Mouse (Mus musculus) ES-E14 (cell line): ENCODE measurements around the gene Uchl1. TPM values are rescaled to one million over a fixed set of nuclear protein-coding genes. Genes with fewer than 3 reads are reported as not detected.

Experiments
- DNase-seq: peaks from one replicate; pipeline ENCODE4 v3.0.0-alpha.2; 2013; ENCODE audit warnings: low read depth, low spot score
- H3K27ac ChIP-seq: 2 replicates; pipeline ENCODE4 v1.5.1; 2012; ENCODE audit warnings: low read depth, mild to moderate bottlenecking, low read length, moderate library complexity, mixed read lengths; ENCODE audit not compliant: poor library complexity, insufficient read depth, severe bottlenecking
- H3K36me3 ChIP-seq: 2 replicates; pipeline ENCODE4 v1.6.1; 2012; ENCODE audit warnings: mild to moderate bottlenecking, low read length, moderate library complexity, mixed read lengths; ENCODE audit not compliant: control insufficient read depth, poor library complexity, insufficient read depth, severe bottlenecking
- H3K4me1 ChIP-seq, 2 experiments: fragments of 150-350 bp in 1 of 2; sonication (generic) in 1 of 2; 2 replicates each; pipeline ENCODE4 v1.6.1; 2012; ENCODE audit warnings: low read length in 2 of 2, mild to moderate bottlenecking in 1 of 2, mixed read lengths in 1 of 2; ENCODE audit not compliant: control insufficient read depth in 2 of 2, insufficient read depth in 2 of 2, poor library complexity in 1 of 2
- H3K4me3 ChIP-seq, 2 experiments: fragments of 150-350 bp in 1 of 2; sonication (generic) in 1 of 2; 2 replicates each; pipeline ENCODE4 v1.5.1; 2012; ENCODE audit warnings: low read length in 2 of 2, low read depth in 1 of 2, mild to moderate bottlenecking in 1 of 2, mixed read lengths in 1 of 2; ENCODE audit not compliant: insufficient read depth in 1 of 2, poor library complexity in 1 of 2, severe bottlenecking in 1 of 2
- H3K9ac ChIP-seq: 2 replicates; pipeline ENCODE4 v1.6.1; 2012; ENCODE audit warnings: low read depth, mild to moderate bottlenecking, low read length, mixed read lengths; ENCODE audit not compliant: poor library complexity, insufficient read depth, severe bottlenecking
- H3K9me3 ChIP-seq: fragments of 150-350 bp; sonication (generic); 2 replicates; pipeline ENCODE4 v1.6.1; 2012; ENCODE audit warnings: low read depth, mild to moderate bottlenecking, low read length; ENCODE audit not compliant: control insufficient read depth, insufficient read depth
- CHD2 ChIP-seq: IDR thresholded peaks from 2 replicates; pipeline ENCODE4 v1.6.1; 2014; ENCODE audit warnings: mild to moderate bottlenecking, low read depth, low read length, inconsistent platforms
- HCFC1 ChIP-seq: IDR thresholded peaks from 2 replicates; pipeline ENCODE4 v1.6.1; 2012; ENCODE audit warnings: low read length, inconsistent platforms, borderline replicate concordance; ENCODE audit not compliant: insufficient read depth
- MAFK ChIP-seq: IDR thresholded peaks from 2 replicates; pipeline ENCODE4 v1.6.1; 2014; ENCODE audit warnings: mild to moderate bottlenecking, low read depth, low read length, inconsistent platforms; ENCODE audit not compliant: insufficient read depth
- ZC3H11A ChIP-seq: IDR thresholded peaks from 2 replicates; pipeline ENCODE4 v1.6.1; 2012; ENCODE audit warnings: low read depth, mild to moderate bottlenecking, inconsistent platforms, low read length, borderline replicate concordance
- ZNF384 ChIP-seq: IDR thresholded peaks from 2 replicates; pipeline ENCODE4 v1.6.1; 2012; ENCODE audit warnings: low read depth, low read length, inconsistent platforms
- in situ Hi-C, 2 experiments: fragments of 600-800 bp; cut with MboI; formaldehyde crosslinking; loops; one replicate each; pipeline ENCODE4 v1.15.1; 2025; ENCODE audit warnings: low sequenced_read_pairs in 2 of 2, inconsistent platforms in 1 of 2; ENCODE audit not compliant: unreplicated experiment in 2 of 2
- total RNA-seq: library from RNA; depleted of rRNA; stranded (reverse); fragments of 300-350 nt; gene quantifications from 2 replicates; pipeline ENCODE4 v1.2.3, GENCODE M21; 2012; rRNA removed

Gene Uchl1
- total RNA-seq, 1 experiment = 190 TPM

DNA sequence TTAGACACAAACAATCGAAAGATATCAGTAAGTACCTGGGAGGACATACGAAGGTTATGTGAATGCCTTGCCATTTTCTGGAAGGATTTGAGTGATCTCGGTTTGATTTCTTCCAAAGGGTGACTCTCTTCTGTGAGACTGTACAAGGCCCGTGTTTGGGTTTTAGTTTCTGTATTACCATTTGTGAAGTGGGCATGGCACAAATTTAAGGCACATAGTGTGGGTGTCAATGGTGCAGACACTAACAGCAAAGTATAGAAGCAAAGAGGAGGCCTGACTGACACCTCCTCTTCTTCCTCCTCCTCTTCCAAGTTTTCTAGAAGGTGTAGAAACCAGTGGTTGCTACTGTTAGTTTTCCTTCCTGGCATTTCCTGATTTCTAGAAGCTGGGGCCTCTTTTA lies 53.4 kb downstream of the Uchl1 start:
- in situ Hi-C loops = no loop called here
- TF ChIP-seq ZNF384 (no peak), ZC3H11A (no peak), HCFC1 (no peak)
- no peaks in the 10 kb centered on the region for H3K9me3 ChIP-seq
- no peak overlapping the region for H3K4me3 ChIP-seq
- H3K27ac ChIP-seq = no peak overlapping the region
- no peak for DNase-seq
- H3K9ac ChIP-seq = no peak overlapping the region
- H3K36me3 ChIP-seq = no peaks in the 10 kb centered on the region
- H3K4me1 ChIP-seq = no peaks in the 10 kb centered on the region

GRCm38 (mm10) chr5:66730621-66731301 lies 54.9 kb downstream of the Uchl1 start:
- H3K4me1 ChIP-seq = no peaks in the 10 kb centered on the region
- no peaks in the 10 kb centered on the region for H3K36me3 ChIP-seq
- H3K9ac ChIP-seq = no peak overlapping the region
- no peak for TF ChIP-seq CHD2
- no peak for TF ChIP-seq MAFK
- no peak for TF ChIP-seq ZC3H11A
- TF ChIP-seq ZNF384 = no peak
- TF ChIP-seq HCFC1 = no peak
- no peak overlapping the region for H3K27ac ChIP-seq
- DNase-seq = no peak
- no peak overlapping the region for H3K4me3 ChIP-seq
- in situ Hi-C loops = no loop called here
- H3K9me3 ChIP-seq = no peaks in the 10 kb centered on the region

DNA sequence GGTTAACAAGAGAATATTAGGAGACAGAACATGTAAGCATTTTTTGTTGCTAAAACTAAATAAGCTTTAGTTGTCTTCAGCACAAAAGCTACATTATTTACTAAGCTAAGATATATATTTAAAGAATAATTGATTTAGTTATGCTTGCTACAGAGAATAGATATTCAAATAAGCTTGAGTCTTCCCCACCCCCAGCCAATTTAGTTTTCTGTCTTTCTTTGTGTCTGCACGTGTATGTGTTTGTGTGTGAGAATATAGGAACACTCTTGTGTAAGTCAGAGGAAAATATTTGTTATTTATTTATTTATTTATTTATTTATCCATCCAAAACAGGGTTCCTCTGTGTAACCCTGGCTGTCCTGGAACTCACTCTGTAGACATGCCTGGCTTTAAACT lies 55.4 kb downstream of the Uchl1 start:
- H3K36me3 ChIP-seq = no peaks in the 10 kb centered on the region
- TF ChIP-seq ZNF384 (no peak), MAFK (no peak), ZC3H11A (no peak), CHD2 (no peak), HCFC1 (no peak)
- H3K27ac ChIP-seq = no peak overlapping the region
- no peaks in the 10 kb centered on the region for H3K9me3 ChIP-seq
- no peak for DNase-seq
- H3K4me3 ChIP-seq = no peak overlapping the region
- H3K4me1 ChIP-seq = no peaks in the 10 kb centered on the region
- no peak overlapping the region for H3K9ac ChIP-seq
- in situ Hi-C loops = no loop called here

DNA sequence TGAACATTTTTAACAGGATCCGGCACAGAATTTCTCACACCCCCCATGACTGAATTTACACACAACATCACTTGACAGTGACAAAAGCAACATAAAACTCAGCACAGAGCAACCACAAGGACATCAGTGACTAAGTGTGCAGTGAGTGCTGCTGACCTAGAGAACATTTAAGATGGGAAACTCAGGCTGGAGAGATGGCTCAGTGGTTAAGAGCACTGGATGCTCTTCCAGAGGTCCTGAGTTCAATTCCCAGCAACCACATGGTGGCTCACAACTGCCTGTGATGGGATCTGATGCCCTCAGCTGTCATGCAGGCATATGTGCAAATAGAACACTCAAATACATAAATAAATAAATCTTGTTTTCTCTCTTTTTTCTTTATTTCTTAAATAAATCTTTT lies 57.7 kb downstream of the Uchl1 start:
- no peaks in the 10 kb centered on the region for H3K36me3 ChIP-seq
- no peaks in the 10 kb centered on the region for H3K4me1 ChIP-seq
- H3K9ac ChIP-seq = no peak overlapping the region
- no peaks in the 10 kb centered on the region for H3K9me3 ChIP-seq
- in situ Hi-C loops = no loop called here
- no peak for TF ChIP-seq ZNF384
- no peak overlapping the region for H3K4me3 ChIP-seq
- no peak overlapping the region for H3K27ac ChIP-seq
- no peak for DNase-seq

Other genes with a start within 250 kb of the Uchl1 start
- 15.3 and 16.3 TPM in 2 replicates for gene Apbb2, start 57.3 kb upstream of the Uchl1 start, total RNA-seq
- 7.5 and 7.6 TPM in 2 replicates for gene Limch1, start 69.7 kb downstream of the Uchl1 start, total RNA-seq